Mouse (Mus musculus) heart, embryonic 15.5 days (tissue): ENCODE measurements around the gene Mob1b. TPM values are rescaled to one million over a fixed set of nuclear protein-coding genes. Genes with fewer than 3 reads are reported as not detected.

ENCODE experiments used
- ATAC-seq: fragments of 200-750 bp; cut with Nextera tagmentation; replicated peaks from 2 replicates; pipeline ENCODE4 v1.8.0; 2017; ENCODE audit warnings: low read depth, moderate TSS enrichment; ENCODE audit not compliant: insufficient number of reproducible peaks, insufficient read depth, low FRiP score
- H3K27ac ChIP-seq: fragments of 300-500 bp; sonication (generic); 2 replicates; pipeline ENCODE4 v1.5.1; 2015; ENCODE audit warnings: mild to moderate bottlenecking, inconsistent platforms
- H3K27me3 ChIP-seq: fragments of 300-500 bp; sonication (generic); 2 replicates; pipeline ENCODE4 v1.6.1; 2015; ENCODE audit warnings: inconsistent platforms
- H3K36me3 ChIP-seq: fragments of 300-500 bp; sonication (generic); 2 replicates; pipeline ENCODE4 v1.6.1; 2015; ENCODE audit warnings: mild to moderate bottlenecking, inconsistent platforms
- H3K4me1 ChIP-seq: fragments of 300-500 bp; sonication (generic); replicated peaks from 2 replicates; pipeline ENCODE4 v1.6.1; 2015; ENCODE audit warnings: inconsistent platforms
- H3K4me2 ChIP-seq: fragments of 300-500 bp; sonication (generic); 2 replicates; pipeline ENCODE4 v1.6.1; 2015; ENCODE audit warnings: inconsistent platforms, mild to moderate bottlenecking, moderate library complexity
- H3K4me3 ChIP-seq: fragments of 300-500 bp; sonication (generic); 2 replicates; pipeline ENCODE4 v1.5.1; 2015; ENCODE audit warnings: mild to moderate bottlenecking, inconsistent platforms
- H3K9ac ChIP-seq: fragments of 300-500 bp; sonication (generic); 2 replicates; pipeline ENCODE4 v1.6.1; 2015; ENCODE audit warnings: mild to moderate bottlenecking, inconsistent platforms
- H3K9me3 ChIP-seq: fragments of 300-500 bp; sonication (generic); replicated peaks from 2 replicates; pipeline ENCODE4 v1.6.1; 2016; ENCODE audit warnings: inconsistent platforms
- WGBS: fragments of 180-500 bp; shearing (Covaris S2); methylation state at CpG from one replicate; pipeline ENCODE4 v1.1.7; 2015; ENCODE audit warnings: mixed read lengths; 5-methylcytosine and 5-hydroxymethylcytosine counted together
- polyA plus RNA-seq: library from polyadenylated mRNA; unstranded; fragments of >200 nt; fragmentation: Nextera tagmentation; extraction: Ambion mirVana; gene quantifications from 2 replicates; pipeline ENCODE4 v1.2.1, GENCODE M21; 2015

Gene Mob1b
- polyA plus RNA-seq, 1 experiment from 2014 or later: 15.7 TPM

GRCm38 (mm10) chr5:88687996-88688406 lies 32.7 kb upstream of the Mob1b start:
- no peaks in the 10 kb centered on the region for H3K27me3 ChIP-seq
- H3K4me3 ChIP-seq: no peak overlapping the region
- no peaks in the 10 kb centered on the region for H3K9me3 ChIP-seq
- H3K4me2 ChIP-seq: no peak overlapping the region
- no peak for ATAC-seq
- H3K36me3 ChIP-seq: no peaks in the 10 kb centered on the region
- peaks cover 11% of the 10 kb centered on the region for H3K4me1 ChIP-seq
- no peak overlapping the region for H3K9ac ChIP-seq
- WGBS: 74% methylated on average over 8 of the region's 8 CpGs
- no peak overlapping the region for H3K27ac ChIP-seq

GRCm38 (mm10) chr5:88688583-88689187 lies 32.0 kb upstream of the Mob1b start:
- Histone ChIP-seq H3K36me3 (no peaks in the 10 kb centered on the region), H3K4me3 (no peak overlapping the region), H3K9me3 (no peaks in the 10 kb centered on the region), H3K27me3 (no peaks in the 10 kb centered on the region), H3K4me1 (peaks cover 11% of the 10 kb centered on the region), H3K27ac (no peak overlapping the region), H3K9ac (no peak overlapping the region), H3K4me2 (no peak overlapping the region)
- ATAC-seq: no peak
- 60% methylated on average over 15 of the region's 15 CpGs for WGBS

- Histone ChIP-seq H3K36me3 (no peaks in the 10 kb centered on the region), H3K27ac (no peak overlapping the region), H3K4me3 (no peak overlapping the region), H3K4me2 (no peak overlapping the region), H3K4me1 (peaks cover 11% of the 10 kb centered on the region), H3K9ac (no peak overlapping the region), H3K9me3 (no peaks in the 10 kb centered on the region), H3K27me3 (no peaks in the 10 kb centered on the region)
- WGBS: 72% methylated on average over 3 of the region's 3 CpGs
- ATAC-seq: no peak
These were observed 31.2 kb upstream of the Mob1b start for GRCm38 (mm10) chr5:88689279-88689938.

GRCm38 (mm10) chr5:88690681-88691505 lies 29.8 kb upstream of the Mob1b start:
- Histone ChIP-seq H3K9ac (no peak overlapping the region), H3K9me3 (no peaks in the 10 kb centered on the region), H3K27ac (no peak overlapping the region), H3K27me3 (no peaks in the 10 kb centered on the region), H3K36me3 (no peaks in the 10 kb centered on the region), H3K4me1 (0 out of 2 replicates have a peak, but pooled peaks cover 4% of the 10 kb centered on the region), H3K4me2 (no peak overlapping the region), H3K4me3 (no peak overlapping the region)
- WGBS: 71% methylated on average over 10 of the region's 10 CpGs
- ATAC-seq: no peak

- Histone ChIP-seq H3K9ac (no peak overlapping the region), H3K4me2 (no peak overlapping the region), H3K36me3 (no peaks in the 10 kb centered on the region), H3K9me3 (no peaks in the 10 kb centered on the region), H3K27ac (no peak overlapping the region), H3K27me3 (no peaks in the 10 kb centered on the region), H3K4me1 (0 out of 2 replicates have a peak, but pooled peaks cover 3% of the 10 kb centered on the region), H3K4me3 (no peak overlapping the region)
- ATAC-seq: no peak
- WGBS: 76% methylated on average over 6 of the region's 6 CpGs
These were observed 29.1 kb upstream of the Mob1b start for GRCm38 (mm10) chr5:88691506-88692095.

GRCm38 (mm10) chr5:88692586-88692985 lies 28.1 kb upstream of the Mob1b start:
- WGBS: 87% methylated on average over 4 of the region's 4 CpGs
- H3K4me3 ChIP-seq: no peak overlapping the region
- no peaks in the 10 kb centered on the region for H3K36me3 ChIP-seq
- no peak overlapping the region for H3K4me2 ChIP-seq
- H3K27ac ChIP-seq: no peak overlapping the region
- ATAC-seq: no peak
- 0 out of 2 replicates have a peak, but pooled peaks cover 3% of the 10 kb centered on the region for H3K4me1 ChIP-seq
- no peaks in the 10 kb centered on the region for H3K9me3 ChIP-seq
- no peak overlapping the region for H3K9ac ChIP-seq
- H3K27me3 ChIP-seq: no peaks in the 10 kb centered on the region

- 0 out of 2 replicates have a peak, but pooled peaks cover 3% of the 10 kb centered on the region for H3K4me1 ChIP-seq
- H3K9me3 ChIP-seq: no peaks in the 10 kb centered on the region
- no peak overlapping the region for H3K4me2 ChIP-seq
- no peak for ATAC-seq
- no peak overlapping the region for H3K9ac ChIP-seq
- no peak overlapping the region for H3K27ac ChIP-seq
- H3K36me3 ChIP-seq: no peaks in the 10 kb centered on the region
- no peak overlapping the region for H3K4me3 ChIP-seq
- H3K27me3 ChIP-seq: no peaks in the 10 kb centered on the region
These were observed 27.6 kb upstream of the Mob1b start for GRCm38 (mm10) chr5:88693057-88693456.

- 73% methylated on average over 5 of the region's 5 CpGs for WGBS
- Histone ChIP-seq H3K9ac (no peak overlapping the region), H3K4me3 (no peak overlapping the region), H3K27me3 (no peaks in the 10 kb centered on the region), H3K27ac (no peak overlapping the region), H3K4me2 (no peak overlapping the region), H3K36me3 (no peaks in the 10 kb centered on the region), H3K4me1 (no peaks in the 10 kb centered on the region), H3K9me3 (no peaks in the 10 kb centered on the region)
- no peak for ATAC-seq
These were observed 23.4 kb upstream of the Mob1b start for GRCm38 (mm10) chr5:88697291-88697690.

- Histone ChIP-seq H3K4me3 (no peak overlapping the region), H3K27ac (no peak overlapping the region), H3K9me3 (no peaks in the 10 kb centered on the region), H3K4me2 (no peak overlapping the region), H3K36me3 (no peaks in the 10 kb centered on the region), H3K9ac (no peak overlapping the region), H3K27me3 (no peaks in the 10 kb centered on the region), H3K4me1 (no peaks in the 10 kb centered on the region)
- WGBS: 65% methylated on average over 4 of the region's 4 CpGs
- no peak for ATAC-seq
These were observed 21.3 kb upstream of the Mob1b start for GRCm38 (mm10) chr5:88699251-88699913.

- no peaks in the 10 kb centered on the region for H3K4me1 ChIP-seq
- no peak for ATAC-seq
- H3K36me3 ChIP-seq: no peaks in the 10 kb centered on the region
- WGBS: 76% methylated on average over 4 of the region's 4 CpGs
- no peaks in the 10 kb centered on the region for H3K27me3 ChIP-seq
- H3K4me2 ChIP-seq: no peak overlapping the region
- H3K9me3 ChIP-seq: no peaks in the 10 kb centered on the region
- no peak overlapping the region for H3K27ac ChIP-seq
- H3K9ac ChIP-seq: no peak overlapping the region
- no peak overlapping the region for H3K4me3 ChIP-seq
These were observed 18.6 kb upstream of the Mob1b start for GRCm38 (mm10) chr5:88702041-88702440.

- H3K27me3 ChIP-seq: no peaks in the 10 kb centered on the region
- no peaks in the 10 kb centered on the region for H3K9me3 ChIP-seq
- H3K4me2 ChIP-seq: no peak overlapping the region
- no peaks in the 10 kb centered on the region for H3K36me3 ChIP-seq
- H3K4me3 ChIP-seq: no peak overlapping the region
- no peak overlapping the region for H3K27ac ChIP-seq
- ATAC-seq: no peak
- WGBS: 76% methylated on average over 4 of the region's 4 CpGs
- no peaks in the 10 kb centered on the region for H3K4me1 ChIP-seq
- no peak overlapping the region for H3K9ac ChIP-seq
These were observed 17.1 kb upstream of the Mob1b start for GRCm38 (mm10) chr5:88703551-88703950.
